8 mouse cellular contexts compared by ENCODE assay signal in the genomic region with DNA sequence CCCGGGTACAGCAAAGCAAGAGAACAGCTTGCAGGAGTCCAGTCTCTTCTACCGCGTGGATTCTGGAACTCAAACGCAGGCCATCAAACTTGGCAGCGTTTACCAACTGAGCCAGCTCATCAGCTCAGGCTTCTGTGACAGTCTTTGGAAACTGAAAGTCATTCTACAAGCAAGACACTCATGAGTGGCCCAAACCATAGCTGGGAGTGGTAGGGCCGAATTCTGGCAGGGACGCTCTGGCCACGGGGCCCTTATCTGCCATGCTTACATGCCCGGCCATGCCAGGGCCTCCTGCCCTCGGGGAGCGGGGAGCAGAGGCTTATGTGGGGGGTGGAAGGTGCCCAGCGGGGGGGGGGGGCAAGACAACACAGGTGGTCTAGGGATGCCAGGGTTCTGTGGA. TPM values are rescaled to one million over a fixed set of nuclear protein-coding genes. Genes with fewer than 3 reads are reported as not detected.
A peak's percentile ranks its signal among the peaks of the same experiment; 100 is the strongest.
DNase-seq lines count a peak whose midpoint lies in the region; ATAC-seq and TF ChIP-seq lines count a peak whose summit lies in the region.
"Had no signal": no experiment of that assay in that cellular context is flagged by ENCODE, and none has a peak within 500 bp of the region (broad histone marks: within the 10 kb centered on the region; RNA-seq: fewer than 3 reads in every experiment).

No protein-coding gene starts in this region.

- H3K27me3 ChIP-seq in lung, embryonic 14.5 days (ENCODE audit: insufficient read depth, low read length) = peaks cover 20% of the 10 kb centered on the region
- peaks cover 33% of the 10 kb centered on the region for H3K27me3 ChIP-seq in embryonic facial prominence, embryonic 15.5 days
- H3K27me3 ChIP-seq in hindbrain, embryonic 15.5 days = peaks cover 26% of the 10 kb centered on the region
- peaks cover 33% of the 10 kb centered on the region for H3K27me3 ChIP-seq in neural tube, embryonic 13.5 days

- DNase-seq in lung, embryonic 14.5 days = no peak
- DNase-seq in lung, postnatal 25 days (ENCODE audit: low spot score) = no peak
- DNase-seq: thymus, adult 2 months had no signal

- no peaks in the 10 kb centered on the region for H3K9me3 ChIP-seq in lung, embryonic 14.5 days (ENCODE audit: low read depth, low read length)
- no peaks in the 10 kb centered on the region for H3K9me3 ChIP-seq in embryonic facial prominence, embryonic 15.5 days (replicated peaks)
- H3K9me3 ChIP-seq in hindbrain, embryonic 15.5 days = no peaks in the 10 kb centered on the region
- H3K9me3 ChIP-seq in neural tube, embryonic 13.5 days = no peaks in the 10 kb centered on the region

- peak overlapping the region; percentile 68 for H3K27ac ChIP-seq in lung, embryonic 14.5 days (ENCODE audit: low read depth)
- peak overlapping the region; percentile 80 for H3K27ac ChIP-seq in embryonic facial prominence, embryonic 15.5 days (replicated peaks)
- peak overlapping the region; percentile 67 for H3K27ac ChIP-seq in hindbrain, embryonic 15.5 days (replicated peaks)
- 0 out of 2 replicates have a peak overlapping the region, but pooled peaks have one; percentile 52 for H3K27ac ChIP-seq in neural tube, embryonic 13.5 days (replicated peaks)

- peaks cover 49% of the 10 kb centered on the region for H3K4me1 ChIP-seq in lung, embryonic 14.5 days (ENCODE audit: insufficient read depth)
- H3K4me1 ChIP-seq in embryonic facial prominence, embryonic 15.5 days = peaks cover 73% of the 10 kb centered on the region
- peaks cover 38% of the 10 kb centered on the region for H3K4me1 ChIP-seq in hindbrain, embryonic 15.5 days (replicated peaks)
- peaks cover 54% of the 10 kb centered on the region for H3K4me1 ChIP-seq in neural tube, embryonic 13.5 days (replicated peaks)

- 69% methylated on average over 12 of the region's 12 CpGs for WGBS in lung, embryonic 14.5 days
- 58% methylated on average over 12 of the region's 12 CpGs for WGBS in embryonic facial prominence, embryonic 15.5 days
- 75% methylated on average over 12 of the region's 12 CpGs for WGBS in hindbrain, embryonic 15.5 days
- WGBS in neural tube, embryonic 13.5 days = 79% methylated on average over 12 of the region's 12 CpGs

- H3K4me2 ChIP-seq in lung, embryonic 14.5 days = no peak overlapping the region
- H3K4me2 ChIP-seq in embryonic facial prominence, embryonic 15.5 days (replicated peaks) = no peak overlapping the region
- H3K4me2 ChIP-seq in hindbrain, embryonic 15.5 days = no peak overlapping the region
- H3K4me2 ChIP-seq in neural tube, embryonic 13.5 days = no peak overlapping the region

- H3K4me3 ChIP-seq in lung, embryonic 14.5 days (ENCODE audit: low read depth, low read length) = no peak overlapping the region
- no peak overlapping the region for H3K4me3 ChIP-seq in embryonic facial prominence, embryonic 15.5 days (replicated peaks)
- H3K4me3 ChIP-seq in hindbrain, embryonic 15.5 days = no peak overlapping the region
- no peak overlapping the region for H3K4me3 ChIP-seq in neural tube, embryonic 13.5 days

- no peaks in the 10 kb centered on the region for H3K36me3 ChIP-seq in lung, embryonic 14.5 days (ENCODE audit: insufficient read depth)
- no peaks in the 10 kb centered on the region for H3K36me3 ChIP-seq in embryonic facial prominence, embryonic 15.5 days
- H3K36me3 ChIP-seq in hindbrain, embryonic 15.5 days = no peaks in the 10 kb centered on the region
- no peaks in the 10 kb centered on the region for H3K36me3 ChIP-seq in neural tube, embryonic 13.5 days

- H3K9ac ChIP-seq in lung, embryonic 14.5 days = no peak overlapping the region
- H3K9ac ChIP-seq in embryonic facial prominence, embryonic 15.5 days = no peak overlapping the region
- H3K9ac ChIP-seq in hindbrain, embryonic 15.5 days = no peak overlapping the region
- no peak overlapping the region; the same call in 1 of the 2 replicates for H3K9ac ChIP-seq in neural tube, embryonic 13.5 days

- no peak for ATAC-seq in lung, embryonic 14.5 days (ENCODE audit: insufficient read depth)
- ATAC-seq in embryonic facial prominence, embryonic 15.5 days (ENCODE audit: insufficient number of reproducible peaks, low FRiP score, low TSS enrichment, low read depth) = no peak
- no peak for ATAC-seq in hindbrain, embryonic 15.5 days (ENCODE audit: low FRiP score, low read depth)
- ATAC-seq in neural tube, embryonic 13.5 days (ENCODE audit: low read depth) = no peak
- no peak for ATAC-seq in megakaryocyte-erythroid progenitor cell, adult 5-6 weeks (replicated peaks; ENCODE audit: low FRiP score, low TSS enrichment, poor library complexity, severe bottlenecking)
- no peak for ATAC-seq in inflammation-experienced regulatory T-cells, adult 6 months

- no peak for TF ChIP-seq CTCF in lung, embryonic 14.5 days (IDR thresholded peaks at IDR 0.05; ENCODE audit: low read depth)

RNA-seq across cellular contexts. Expression of a gene that starts 16.8 kb away (rescaled TPM):
- 66.5 and 69.8 TPM in 2 replicates for polyA plus RNA-seq in lung, embryonic 14.5 days (2014; fragmentation: Nextera tagmentation; extraction: Ambion mirVana)
- 68.6 and 90.8 TPM in 2 replicates for polyA plus RNA-seq in embryonic facial prominence, embryonic 15.5 days (2015; fragmentation: Nextera tagmentation; extraction: Ambion mirVana)
- polyA plus RNA-seq in hindbrain, embryonic 15.5 days (2015; fragmentation: Nextera tagmentation; extraction: Ambion mirVana) = 149 and 196 TPM in 2 replicates
- 136 and 153 TPM in 2 replicates for polyA plus RNA-seq in neural tube, embryonic 13.5 days (2015; fragmentation: Nextera tagmentation; extraction: Ambion mirVana)
- total RNA-seq in megakaryocyte-erythroid progenitor cell, adult 5-6 weeks (2014; fragmentation: Nextera tagmentation) = 57.6 and 94.8 TPM in 2 replicates
- total RNA-seq in megakaryocyte-erythroid progenitor cell, adult 5-6 weeks (2017) = 21.2 and 23.9 TPM in 2 replicates
- polyA plus RNA-seq in inflammation-experienced regulatory T-cells, adult 6 months (2017; shearing (Covaris generic)) = 100 to 1,000 TPM; 153 to 156 (median 154) TPM

RNA-seq across cellular contexts. Expression of a gene that starts 23.4 kb away (rescaled TPM):
- polyA plus RNA-seq in lung, embryonic 14.5 days (2014; fragmentation: Nextera tagmentation; extraction: Ambion mirVana) = 12.7 and 13.2 TPM in 2 replicates
- polyA plus RNA-seq in embryonic facial prominence, embryonic 15.5 days (2015; fragmentation: Nextera tagmentation; extraction: Ambion mirVana) = 25.1 and 27.6 TPM in 2 replicates
- 10.9 and 11.6 TPM in 2 replicates for polyA plus RNA-seq in hindbrain, embryonic 15.5 days (2015; fragmentation: Nextera tagmentation; extraction: Ambion mirVana)
- polyA plus RNA-seq in neural tube, embryonic 13.5 days (2015; fragmentation: Nextera tagmentation; extraction: Ambion mirVana) = 4.3 and 5.5 TPM in 2 replicates
- total RNA-seq in megakaryocyte-erythroid progenitor cell, adult 5-6 weeks (2014; fragmentation: Nextera tagmentation) = 8.7 and 12.2 TPM in 2 replicates
- total RNA-seq in megakaryocyte-erythroid progenitor cell, adult 5-6 weeks (2017) = 2.3 and 6.5 TPM in 2 replicates
- polyA plus RNA-seq in inflammation-experienced regulatory T-cells, adult 6 months (2017; shearing (Covaris generic)) = under 1 TPM in 1 of 3 experiments, not detected in 2; 0.39 TPM

RNA-seq across cellular contexts. Expression of a gene that starts 25.8 kb away (rescaled TPM):
- polyA plus RNA-seq in lung, embryonic 14.5 days (2014; fragmentation: Nextera tagmentation; extraction: Ambion mirVana) = 2.5 and 3.3 TPM in 2 replicates
- polyA plus RNA-seq in embryonic facial prominence, embryonic 15.5 days (2015; fragmentation: Nextera tagmentation; extraction: Ambion mirVana) = 4.3 and 4.8 TPM in 2 replicates
- 1.0 and 1.6 TPM in 2 replicates for polyA plus RNA-seq in hindbrain, embryonic 15.5 days (2015; fragmentation: Nextera tagmentation; extraction: Ambion mirVana)
- 0.70 and 1.3 TPM in 2 replicates for polyA plus RNA-seq in neural tube, embryonic 13.5 days (2015; fragmentation: Nextera tagmentation; extraction: Ambion mirVana)
- total RNA-seq in megakaryocyte-erythroid progenitor cell, adult 5-6 weeks (2014; fragmentation: Nextera tagmentation) = 47.1 and 58.7 TPM in 2 replicates
- 24.8 and 36.3 TPM in 2 replicates for total RNA-seq in megakaryocyte-erythroid progenitor cell, adult 5-6 weeks (2017)
- 100 to 1,000 TPM in 1 of 3 experiments, 10 to 100 TPM in 2; 80.1 to 128 (median 81.9) TPM for polyA plus RNA-seq in inflammation-experienced regulatory T-cells, adult 6 months (2017; shearing (Covaris generic))

RNA-seq across cellular contexts. Expression of a gene that starts 27.4 kb away (rescaled TPM):
- polyA plus RNA-seq in lung, embryonic 14.5 days (2014; fragmentation: Nextera tagmentation; extraction: Ambion mirVana) = 3.7 and 3.9 TPM in 2 replicates
- polyA plus RNA-seq in embryonic facial prominence, embryonic 15.5 days (2015; fragmentation: Nextera tagmentation; extraction: Ambion mirVana) = 5.2 and 6.1 TPM in 2 replicates
- 3.0 and 4.0 TPM in 2 replicates for polyA plus RNA-seq in hindbrain, embryonic 15.5 days (2015; fragmentation: Nextera tagmentation; extraction: Ambion mirVana)
- 2.7 and 3.7 TPM in 2 replicates for polyA plus RNA-seq in neural tube, embryonic 13.5 days (2015; fragmentation: Nextera tagmentation; extraction: Ambion mirVana)
- 17.4 and 20.5 TPM in 2 replicates for total RNA-seq in megakaryocyte-erythroid progenitor cell, adult 5-6 weeks (2014; fragmentation: Nextera tagmentation)
- 8.2 and 8.3 TPM in 2 replicates for total RNA-seq in megakaryocyte-erythroid progenitor cell, adult 5-6 weeks (2017)
- polyA plus RNA-seq in inflammation-experienced regulatory T-cells, adult 6 months (2017; shearing (Covaris generic)) = 10 to 100 TPM in 2 of 3 experiments, 1 to 10 TPM in 1; 9.5 to 13.3 (median 11.4) TPM

RNA-seq across cellular contexts. Expression of a gene that starts 35.1 kb away (rescaled TPM):
- 89.3 and 91.9 TPM in 2 replicates for polyA plus RNA-seq in lung, embryonic 14.5 days (2014; fragmentation: Nextera tagmentation; extraction: Ambion mirVana)
- 86.9 and 93.7 TPM in 2 replicates for polyA plus RNA-seq in embryonic facial prominence, embryonic 15.5 days (2015; fragmentation: Nextera tagmentation; extraction: Ambion mirVana)
- 86.2 and 89.0 TPM in 2 replicates for polyA plus RNA-seq in hindbrain, embryonic 15.5 days (2015; fragmentation: Nextera tagmentation; extraction: Ambion mirVana)
- polyA plus RNA-seq in neural tube, embryonic 13.5 days (2015; fragmentation: Nextera tagmentation; extraction: Ambion mirVana) = 69.1 and 78.3 TPM in 2 replicates
- total RNA-seq in megakaryocyte-erythroid progenitor cell, adult 5-6 weeks (2014; fragmentation: Nextera tagmentation) = 79.8 and 89.1 TPM in 2 replicates
- total RNA-seq in megakaryocyte-erythroid progenitor cell, adult 5-6 weeks (2017) = 39.6 and 49.6 TPM in 2 replicates
- 10 to 100 TPM; 14.3 to 30.6 (median 28.0) TPM for polyA plus RNA-seq in inflammation-experienced regulatory T-cells, adult 6 months (2017; shearing (Covaris generic))

Comparison
In these comparisons a context has a peak if more than half of its experiments do, and no peak if none do; other contexts are left out.
1. RNA of a gene that starts 25.8 kb away (polyA plus RNA-seq): 80.1 to 128 TPM in inflammation-experienced regulatory T-cells, adult 6 months; 4.3 to 4.8 TPM in embryonic facial prominence, embryonic 15.5 days, 2.5 to 3.3 TPM in lung, embryonic 14.5 days, 1.0 to 1.6 TPM in hindbrain, embryonic 15.5 days and 0.70 to 1.3 TPM in neural tube, embryonic 13.5 days; every median in the first group is over 10 times any median in the second.
2. Peak in every context shown above with its lines, with median percentiles within 50 percentile points of each other: H3K27ac ChIP-seq.